Mouse (Mus musculus): ENCODE measurements at regions not wholly inside any gene's neighbourhood (a gene's known extent, or its start where the extent isn't known, plus 50 kb on each side); places are given as distances from the start of the nearest gene placed in this dataset.

DNA sequence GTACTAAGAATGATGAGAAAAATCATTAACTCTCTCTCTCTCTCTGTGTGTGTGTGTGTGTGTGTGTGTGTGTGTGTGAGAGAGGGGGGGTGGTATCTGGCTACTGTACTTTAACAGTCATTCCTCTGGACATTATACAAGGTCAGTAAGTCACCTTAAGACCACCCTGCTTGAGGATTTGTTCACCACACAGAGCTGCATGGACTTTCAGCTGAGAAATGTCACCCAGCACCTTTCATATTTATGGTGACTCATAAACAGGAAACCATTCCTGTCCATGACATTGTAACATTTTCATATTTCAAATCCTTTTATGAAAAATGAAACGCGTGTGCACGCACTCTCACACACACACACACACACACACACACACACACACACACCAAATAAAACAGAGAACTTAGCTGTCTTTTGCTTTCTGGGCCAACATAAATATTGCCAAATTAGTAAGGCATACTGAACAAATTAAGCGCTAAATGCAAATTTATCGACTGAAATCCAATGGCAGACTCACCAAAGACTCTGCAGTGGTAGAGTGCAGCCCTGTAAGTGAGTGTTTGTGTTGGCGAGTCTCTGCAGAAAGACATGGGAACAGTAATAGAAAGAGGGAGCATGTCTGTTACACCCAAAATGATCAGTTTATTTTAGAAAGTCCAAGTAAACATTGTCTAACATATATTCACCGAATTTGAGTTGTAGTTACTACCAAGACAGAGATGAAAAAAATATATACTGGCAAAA, 277.7 kb downstream of the Osr1 start:
- DNase-seq (ENCODE audit: extremely low spot score) = no peak

DNA sequence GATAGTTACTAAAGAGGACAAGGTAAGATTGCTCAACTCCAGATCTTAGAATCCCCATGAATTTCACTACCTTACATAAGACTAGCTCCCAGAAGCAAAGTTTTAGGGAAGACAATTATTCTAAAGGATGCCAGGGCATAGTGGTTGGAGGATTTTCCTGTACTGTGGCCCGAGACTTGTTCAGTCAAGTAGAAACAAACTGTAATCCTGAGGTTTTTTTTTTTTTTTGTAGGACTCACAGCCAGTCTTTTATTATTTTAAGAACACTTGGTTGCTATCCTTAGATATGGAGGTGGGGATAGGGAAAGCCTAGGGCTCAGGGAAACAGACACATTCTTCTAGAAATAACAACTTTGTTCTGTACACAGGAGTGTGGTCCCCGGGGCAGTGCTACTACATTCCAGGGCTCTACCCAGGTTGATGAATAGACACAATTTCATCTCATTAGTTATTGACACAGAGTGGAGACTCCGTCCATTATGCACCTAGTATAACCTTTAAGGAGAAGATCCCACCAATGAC, 285.6 kb downstream of the Osr1 start:
- no peak for DNase-seq (ENCODE audit: extremely low spot score)

DNA sequence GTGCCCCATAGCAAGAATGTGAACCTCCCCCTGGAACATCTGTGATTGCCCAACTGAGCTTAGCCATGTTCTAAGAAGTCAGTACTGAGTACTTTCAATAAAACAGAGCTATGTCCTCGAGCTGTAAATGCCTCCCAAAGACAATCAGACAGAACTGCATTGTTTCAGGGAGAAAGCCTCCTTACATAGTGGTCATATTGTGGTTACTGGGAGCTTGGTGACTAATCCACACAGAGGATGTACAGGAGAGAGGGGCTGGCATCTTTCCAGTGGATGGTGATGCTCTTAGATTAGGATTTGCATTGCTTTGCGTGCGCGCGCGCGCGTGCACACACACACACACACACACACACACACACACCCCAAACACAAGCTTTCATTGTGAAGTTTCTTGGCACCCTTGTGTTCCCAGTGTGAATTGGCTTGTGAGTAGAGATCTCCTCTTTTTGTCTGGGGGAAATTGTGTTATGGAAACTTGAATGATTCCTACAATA, 286.3 kb downstream of the Osr1 start:
- no peak for DNase-seq (ENCODE audit: extremely low spot score)

DNA sequence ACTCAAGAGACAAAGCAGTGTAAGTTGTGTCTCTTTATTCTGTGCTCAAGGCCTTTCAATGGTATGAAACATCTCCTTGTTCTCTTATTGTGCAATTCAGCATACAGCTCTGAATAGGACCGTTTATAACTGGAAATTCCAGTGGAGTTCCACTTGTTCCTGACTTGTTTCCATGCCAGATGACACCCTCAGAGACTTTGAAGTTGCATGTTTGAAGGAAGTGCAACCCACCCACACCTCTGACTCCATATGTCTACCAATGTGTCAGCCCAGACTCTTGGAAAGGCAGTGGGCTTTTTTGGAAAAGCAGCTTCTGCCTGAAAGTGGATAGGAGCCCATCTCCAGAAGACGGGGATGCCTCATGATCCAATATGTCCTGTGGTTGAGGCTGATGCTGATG, 288.1 kb downstream of the Osr1 start:
- no peak for DNase-seq (ENCODE audit: extremely low spot score)

DNA sequence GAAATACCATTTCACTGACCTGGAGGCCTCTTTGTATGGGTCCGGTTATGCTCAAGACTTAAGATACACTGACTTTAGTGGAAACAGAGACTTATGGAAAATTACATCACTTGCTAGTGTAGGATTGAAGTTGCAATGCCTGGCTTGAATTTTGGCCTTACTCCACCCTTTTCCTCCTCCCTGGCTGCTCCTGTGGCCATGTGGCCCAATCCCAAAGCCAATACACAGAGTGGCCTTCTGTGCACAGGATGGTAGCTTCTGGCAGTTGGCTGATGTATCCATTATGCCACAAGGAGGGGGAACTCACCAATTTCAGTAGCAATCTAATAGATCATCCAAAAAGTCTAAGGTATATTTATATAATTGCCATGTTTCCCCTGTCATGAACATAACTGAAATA, 292.4 kb downstream of the Osr1 start:
- DNase-seq (ENCODE audit: extremely low spot score) = no peak

DNA sequence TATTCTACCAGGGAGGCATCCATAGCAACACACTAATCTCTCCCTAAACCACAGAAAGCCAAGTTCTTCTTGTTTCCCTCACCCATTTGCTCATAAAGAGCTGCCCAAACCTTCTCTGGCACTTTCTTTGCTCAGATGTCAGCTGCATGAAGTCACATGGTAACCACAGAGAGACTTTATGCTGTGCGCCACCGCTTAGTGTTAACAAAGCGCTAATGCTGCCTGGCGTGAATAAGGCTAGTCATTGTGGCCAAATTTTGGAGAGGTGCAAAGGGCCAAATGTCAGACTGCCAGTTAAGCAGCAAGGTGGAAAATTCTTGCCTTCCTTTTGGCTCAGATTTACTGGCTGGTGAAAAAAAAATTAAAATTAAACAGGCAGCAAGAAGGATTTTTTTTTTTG, 302.3 kb downstream of the Osr1 start:
- no peak for DNase-seq (ENCODE audit: extremely low spot score)

DNA sequence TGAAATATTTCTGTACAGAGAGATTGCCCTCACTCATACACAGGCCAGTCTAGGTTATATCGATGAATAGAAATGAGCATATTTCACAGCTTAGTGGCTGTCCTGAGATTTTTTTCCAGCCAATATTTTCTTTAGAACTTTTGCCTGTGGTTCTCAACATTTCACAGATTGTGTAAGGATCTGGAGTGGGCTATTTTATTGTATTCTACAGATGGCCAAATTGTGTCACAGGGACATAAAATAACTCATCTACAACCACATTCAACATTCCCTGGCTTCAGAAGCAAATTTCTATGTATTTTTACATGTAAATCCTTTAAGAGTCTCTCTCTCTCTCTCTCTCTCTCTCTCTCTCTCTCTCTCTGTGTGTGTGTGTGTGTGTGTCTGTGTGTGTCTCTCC, 303.3 kb downstream of the Osr1 start:
- no peak for DNase-seq (ENCODE audit: extremely low spot score)

DNA sequence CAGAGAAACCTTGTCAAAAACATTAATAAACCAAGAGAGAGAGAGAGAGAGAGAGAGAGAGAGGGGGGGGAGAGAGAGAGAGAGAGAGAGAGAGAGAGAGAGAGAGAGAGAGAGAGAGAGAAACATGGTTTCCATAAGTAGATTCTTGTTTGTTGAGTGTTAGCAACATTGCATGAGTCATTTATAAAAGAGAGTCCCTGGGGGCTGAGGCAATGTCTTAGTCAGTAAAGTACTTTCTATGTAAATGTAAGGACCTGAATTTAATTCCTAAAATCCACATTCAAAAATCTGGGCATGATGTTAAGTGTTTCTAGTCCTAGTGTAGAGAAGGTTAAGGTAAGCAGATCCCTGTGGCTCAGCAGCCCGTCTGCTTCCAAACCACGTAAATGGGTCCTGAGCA, 304.9 kb downstream of the Osr1 start:
- no peak for DNase-seq (ENCODE audit: extremely low spot score)

DNA sequence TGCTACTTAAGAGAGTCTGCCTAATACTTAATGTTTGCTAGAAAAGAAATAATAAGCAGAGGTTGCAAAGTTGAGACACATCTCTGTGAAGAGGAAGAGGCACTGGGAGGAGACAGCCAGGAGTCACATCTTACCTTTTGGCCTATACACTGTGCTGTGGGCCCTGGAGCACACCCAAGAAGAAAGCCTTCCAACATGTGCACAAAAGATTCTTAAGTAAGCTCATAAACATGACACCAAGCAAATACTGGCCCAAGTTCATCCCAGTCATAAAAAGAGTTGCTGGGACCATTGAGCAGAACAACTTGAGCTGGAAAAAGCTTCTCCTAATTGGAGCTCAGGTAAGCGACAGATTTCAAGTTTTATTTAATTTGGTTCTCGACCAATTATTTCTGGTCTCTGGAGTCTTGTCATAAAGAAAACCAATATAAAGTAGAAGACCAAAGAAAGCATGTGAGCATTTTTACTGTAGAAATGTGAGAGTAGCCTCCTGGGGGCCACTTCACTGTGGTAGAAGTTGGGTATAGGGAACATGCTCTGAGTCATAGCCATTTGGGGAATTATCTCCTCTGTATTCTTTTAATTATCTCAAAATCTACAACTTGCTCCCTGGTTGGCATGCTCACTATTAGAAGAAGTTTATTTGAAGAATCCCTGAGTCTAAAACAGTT, 312.2 kb downstream of the Osr1 start:
- no peak for DNase-seq (ENCODE audit: extremely low spot score)

DNA sequence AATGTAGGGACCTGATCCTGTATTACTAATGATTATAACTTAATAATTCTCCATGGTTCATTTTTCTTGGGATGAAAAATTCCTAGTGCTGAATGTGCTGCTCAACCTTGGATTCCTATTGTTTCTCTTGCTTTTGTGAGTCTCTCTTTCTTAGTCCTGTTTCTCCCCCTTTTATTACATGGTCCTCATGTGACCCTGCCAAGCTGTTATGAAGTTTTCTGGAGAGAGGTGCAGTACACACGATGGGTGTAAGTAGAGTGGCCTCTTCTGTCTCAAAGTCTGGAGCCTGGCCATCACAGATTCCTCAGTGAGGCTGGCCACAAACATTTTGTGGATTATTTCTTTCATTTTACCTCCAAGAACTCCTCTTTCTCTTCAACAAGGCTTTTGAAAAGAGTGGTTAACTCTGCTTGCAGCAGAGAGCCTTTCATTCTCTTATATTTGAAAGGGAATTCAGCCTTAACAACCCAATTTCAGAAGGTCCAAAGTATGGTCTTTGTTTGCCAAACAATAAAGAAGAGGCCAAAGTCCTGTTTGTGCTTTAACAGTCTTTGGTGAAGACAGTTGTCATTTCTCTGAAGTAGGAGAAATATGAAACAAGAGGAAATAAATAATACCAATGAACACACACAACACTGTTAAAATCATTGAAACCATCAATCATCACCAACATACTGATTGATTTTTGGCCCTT, 313.3 kb downstream of the Osr1 start:
- no peak for DNase-seq (ENCODE audit: extremely low spot score)

DNA sequence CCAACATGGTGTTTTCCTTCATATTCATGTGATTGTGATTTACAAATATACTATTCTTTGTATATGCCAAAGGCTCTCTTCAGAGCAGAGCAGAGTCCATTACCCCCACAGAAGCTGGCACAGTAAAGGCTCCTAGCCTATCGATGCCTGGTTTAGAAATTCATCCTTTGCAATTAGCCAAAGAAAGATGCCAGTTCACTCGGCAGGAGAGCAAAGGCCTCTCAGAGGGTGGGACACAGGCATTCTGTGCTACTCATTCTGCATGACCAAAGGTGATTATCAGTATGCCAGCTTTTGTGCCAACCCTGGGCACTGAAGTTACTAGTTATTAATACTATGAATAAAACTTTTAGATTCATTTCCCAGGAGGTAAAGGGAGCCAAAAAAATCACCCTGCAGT, 324.6 kb downstream of the Osr1 start:
- no peak for DNase-seq (ENCODE audit: extremely low spot score)

DNA sequence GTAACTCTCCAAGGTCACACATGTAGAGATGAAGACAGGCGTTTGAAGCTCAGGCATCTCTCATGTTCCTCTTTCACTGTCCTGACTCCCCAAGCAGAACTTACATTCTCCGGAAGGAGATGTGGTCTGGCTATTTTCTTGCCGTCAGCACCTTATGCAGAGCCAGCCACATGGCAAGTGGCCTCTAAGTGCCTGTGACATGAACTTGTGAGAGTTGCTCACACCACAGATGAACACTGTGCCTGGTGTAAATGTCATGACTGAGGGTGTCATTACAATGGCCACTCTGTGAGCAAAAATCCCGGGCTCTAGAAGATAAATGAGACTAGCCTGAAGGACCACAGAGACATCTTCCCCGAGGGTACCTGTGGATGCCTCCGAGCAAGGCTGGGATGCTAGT, 328.1 kb downstream of the Osr1 start:
- no peak for DNase-seq (ENCODE audit: extremely low spot score)

DNA sequence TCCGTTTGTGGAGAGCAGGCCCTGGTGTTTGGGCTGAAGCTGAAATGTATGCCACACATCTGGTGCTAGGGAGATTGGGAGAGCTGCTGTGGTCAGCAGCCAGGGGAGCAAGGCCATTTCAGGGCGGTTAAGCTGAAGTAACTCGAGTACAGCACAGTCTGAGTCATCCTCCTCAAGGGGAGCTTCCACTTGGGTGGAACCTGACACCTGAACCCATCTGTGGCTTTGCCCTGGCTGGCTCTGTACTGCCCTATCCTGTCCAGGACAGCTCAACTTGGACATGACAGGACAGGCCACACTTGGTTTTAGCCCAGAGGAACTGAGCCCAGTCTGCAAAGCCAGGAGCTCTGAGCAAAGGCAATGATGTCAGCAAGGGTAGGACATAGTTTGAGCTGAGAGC, 328.5 kb downstream of the Osr1 start:
- no peak for DNase-seq (ENCODE audit: extremely low spot score)

DNA sequence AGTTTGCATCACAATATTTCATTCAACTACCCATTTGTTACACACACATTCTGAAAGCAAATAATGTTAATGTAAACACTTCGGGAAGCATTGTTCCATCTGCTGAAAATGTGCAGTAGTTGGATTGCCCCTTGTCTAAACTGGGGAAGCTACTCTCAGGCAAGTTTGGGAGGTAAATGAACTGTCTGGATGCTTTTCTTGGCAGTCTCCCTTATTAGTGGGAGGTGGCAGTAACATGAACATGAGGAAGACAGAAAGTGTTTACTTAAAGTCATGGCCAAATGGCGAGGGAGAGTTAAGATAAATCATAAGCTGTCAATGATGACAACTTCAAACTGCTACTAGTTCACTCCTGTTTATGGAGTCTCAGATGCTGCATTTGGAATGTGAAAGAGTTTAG, 332.0 kb downstream of the Osr1 start:
- no peak for DNase-seq (ENCODE audit: extremely low spot score)

DNA sequence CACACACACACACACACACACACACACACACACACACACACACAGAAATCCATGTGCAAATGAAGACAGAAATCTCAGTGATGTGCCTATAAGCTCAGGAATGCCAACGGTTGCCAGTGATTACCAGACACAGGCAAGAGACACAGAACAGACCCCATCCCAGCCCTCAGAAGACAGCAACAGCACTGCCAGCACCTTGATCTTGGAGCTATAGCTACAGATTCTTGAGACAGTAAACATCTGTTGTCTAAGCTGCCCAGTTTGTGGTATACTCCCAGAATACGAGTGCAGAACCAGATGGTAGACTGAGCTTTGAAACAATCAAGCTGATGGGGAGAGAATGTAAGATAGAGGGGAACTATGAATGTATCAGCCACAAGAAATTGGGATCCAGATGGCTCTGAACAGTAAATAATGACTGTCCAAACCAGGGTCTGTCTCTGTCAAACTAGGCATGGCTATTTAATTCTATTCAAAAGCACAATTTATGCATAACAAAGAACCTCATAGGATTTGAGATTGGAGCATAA, 333.9 kb downstream of the Osr1 start:
- DNase-seq (ENCODE audit: extremely low spot score) = no peak

DNA sequence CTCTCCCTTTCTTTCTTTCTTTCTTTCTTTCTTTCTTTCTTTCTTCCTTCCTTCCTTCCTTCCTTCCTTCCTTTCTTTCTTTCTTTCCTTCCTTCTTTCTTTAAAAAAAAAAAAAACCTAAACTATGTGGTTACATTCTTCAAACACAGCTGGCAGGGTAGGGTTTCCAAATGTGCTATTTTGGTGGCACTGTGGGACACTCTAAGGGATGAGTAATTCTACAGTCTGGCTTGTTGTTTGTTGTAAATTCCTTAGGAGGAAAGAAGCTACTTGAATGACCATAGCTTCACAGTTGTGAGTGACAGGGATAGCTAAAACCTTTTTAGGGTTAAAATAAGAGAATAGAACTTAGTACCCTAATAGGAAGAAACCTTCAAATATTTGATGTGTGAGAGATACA, 342.4 kb downstream of the Osr1 start:
- no peak for DNase-seq (ENCODE audit: extremely low spot score)

DNA sequence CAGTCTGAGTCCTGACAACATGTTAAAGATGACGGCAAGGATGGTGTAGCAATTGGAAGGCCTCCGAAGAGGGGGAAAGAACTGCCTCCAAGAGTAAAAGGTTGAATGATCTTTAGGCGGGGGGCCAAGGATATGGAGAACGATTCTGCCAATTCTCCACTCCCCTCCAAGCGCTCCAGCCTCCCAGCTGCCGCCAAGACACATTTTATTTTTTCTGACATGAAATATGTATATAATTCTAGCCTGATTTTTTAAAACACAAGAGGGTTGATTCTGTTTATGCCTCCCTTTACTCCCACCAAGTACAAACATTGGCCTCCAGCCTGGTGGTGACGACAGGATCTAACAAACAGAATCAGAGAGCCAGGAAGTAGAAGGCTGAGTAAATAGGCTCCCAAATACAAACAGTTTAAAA, 345.8 kb downstream of the Osr1 start:
- no peak for DNase-seq (ENCODE audit: extremely low spot score)

DNA sequence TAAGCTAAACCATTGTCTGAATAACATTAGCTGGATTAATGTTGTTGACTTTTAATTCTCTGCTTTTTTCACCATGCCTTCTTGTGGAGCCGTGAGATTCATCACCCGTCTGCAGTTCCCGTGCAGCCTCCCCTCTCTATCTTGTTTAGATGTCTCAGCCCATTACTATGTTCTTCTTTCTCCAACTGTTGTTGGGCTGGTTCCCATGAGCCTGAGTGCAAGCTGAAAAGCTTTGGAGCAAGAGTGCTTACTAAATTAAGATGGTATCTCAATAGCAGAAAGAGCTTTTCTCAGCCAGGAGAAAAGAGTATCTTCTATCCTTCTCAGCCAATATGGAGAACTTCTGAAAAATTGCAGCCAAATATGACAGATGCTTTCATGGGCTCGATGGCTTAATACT, 348.1 kb downstream of the Osr1 start:
- DNase-seq (ENCODE audit: extremely low spot score) = no peak

DNA sequence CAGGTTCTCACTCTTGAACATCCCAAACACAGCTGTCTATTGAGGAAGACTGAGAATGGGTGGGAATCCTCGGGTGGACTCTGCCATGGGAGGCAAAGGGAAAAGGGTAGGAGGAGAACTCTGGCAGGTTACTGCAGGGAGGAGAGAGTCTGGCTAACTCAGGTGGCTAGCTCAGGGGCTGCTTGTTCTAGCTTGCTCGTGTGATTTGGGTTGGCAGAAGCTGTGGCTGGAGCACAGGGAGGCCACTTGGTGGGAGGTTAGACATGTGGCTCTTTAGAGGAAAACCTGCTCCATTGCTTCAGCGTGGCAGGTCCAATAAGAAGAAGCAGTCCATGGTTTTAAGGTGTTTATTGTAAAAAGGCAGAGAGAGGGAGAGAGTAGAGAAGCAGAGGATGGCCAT, 349.1 kb downstream of the Osr1 start:
- no peak for DNase-seq (ENCODE audit: extremely low spot score)

DNA sequence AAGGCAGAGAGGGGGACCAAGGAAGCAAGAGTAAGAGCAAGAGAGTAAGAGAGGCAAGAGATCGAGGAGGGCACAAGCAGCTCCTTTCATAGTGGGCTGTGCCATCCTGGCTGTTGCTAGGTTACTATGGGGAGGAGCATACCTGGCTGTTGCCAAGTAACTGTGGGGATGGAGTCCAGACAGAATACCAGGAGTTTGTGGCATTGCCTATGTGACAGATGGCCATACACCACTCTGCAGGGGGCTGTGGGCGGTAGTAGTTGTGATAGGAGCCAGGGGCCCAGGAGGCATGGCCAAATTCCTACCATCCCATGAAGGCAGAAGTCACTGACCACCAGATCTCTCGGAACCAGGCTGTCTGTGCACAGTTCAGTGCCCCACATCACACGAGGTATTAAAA, 349.5 kb downstream of the Osr1 start:
- no peak for DNase-seq (ENCODE audit: extremely low spot score)

DNA sequence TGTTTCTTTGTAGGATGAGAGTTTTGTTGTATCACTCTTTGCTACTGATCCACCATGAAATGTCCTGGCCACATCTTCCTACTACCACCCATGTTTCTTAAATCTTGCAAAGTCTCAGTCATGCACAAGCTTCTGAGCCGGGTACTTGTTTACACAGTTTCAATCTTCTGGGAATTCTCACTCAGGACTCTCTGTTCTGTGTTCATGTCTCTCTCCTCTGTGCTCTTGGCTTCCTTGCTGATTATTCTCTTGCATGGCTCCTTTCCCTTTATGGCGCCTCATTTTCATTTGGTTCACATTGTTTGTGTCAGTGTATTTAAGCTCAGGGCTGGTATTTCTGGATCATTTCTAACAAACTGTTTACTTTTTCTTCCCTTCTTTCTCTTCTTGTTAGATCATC, 350.5 kb downstream of the Osr1 start:
- no peak for DNase-seq (ENCODE audit: extremely low spot score)

DNA sequence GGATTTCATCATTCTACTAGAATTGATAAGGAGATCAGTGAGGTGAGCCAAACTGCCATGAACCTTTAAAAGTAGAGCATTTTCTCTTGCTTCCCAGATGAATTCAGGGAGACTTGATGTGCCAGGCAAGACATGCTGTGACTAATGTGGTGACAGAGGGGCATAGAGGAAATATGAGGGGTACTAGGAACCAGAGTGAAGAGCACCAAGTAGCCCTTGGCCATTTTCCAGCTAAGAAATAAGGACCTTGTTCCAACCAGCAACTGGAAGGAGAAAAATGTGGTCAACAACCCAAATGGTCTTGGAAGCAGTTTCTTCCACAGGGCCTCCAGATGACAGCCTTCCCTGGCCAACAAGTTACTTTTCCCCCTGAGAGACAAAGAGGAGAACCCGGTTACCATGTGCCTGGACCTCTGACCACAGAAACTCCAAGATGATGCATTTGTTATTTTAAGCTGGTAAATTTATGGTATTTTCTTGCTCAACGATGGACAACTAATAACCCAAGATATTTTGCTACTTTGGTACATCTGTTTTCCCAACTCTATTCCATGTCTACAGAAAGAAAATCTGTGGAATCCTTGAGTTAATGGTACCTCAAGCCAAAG, 351.8 kb downstream of the Osr1 start:
- no peak for DNase-seq (ENCODE audit: extremely low spot score)

Measured in embryo, embryonic 9.5 days (tissue).